Mouse (Mus musculus) heart, adult 2 months (tissue): ENCODE data around the gene Coro2b.

ENCODE experiments used
- CTCF ChIP-seq: fragments of 200-600 bp; IDR thresholded peaks from 2 replicates; pipeline ENCODE4 v1.8.1; 2022; ENCODE audit warnings: antibody characterized with exemption, mild to moderate bottlenecking, moderate library complexity
- POLR2A ChIP-seq: fragments of 200-500 bp; IDR thresholded peaks from 2 replicates; pipeline ENCODE4 v1.6.1; 2011; ENCODE audit warnings: mild to moderate bottlenecking, low read depth, low read length, control low read depth; ENCODE audit not compliant: insufficient read depth

DNA sequence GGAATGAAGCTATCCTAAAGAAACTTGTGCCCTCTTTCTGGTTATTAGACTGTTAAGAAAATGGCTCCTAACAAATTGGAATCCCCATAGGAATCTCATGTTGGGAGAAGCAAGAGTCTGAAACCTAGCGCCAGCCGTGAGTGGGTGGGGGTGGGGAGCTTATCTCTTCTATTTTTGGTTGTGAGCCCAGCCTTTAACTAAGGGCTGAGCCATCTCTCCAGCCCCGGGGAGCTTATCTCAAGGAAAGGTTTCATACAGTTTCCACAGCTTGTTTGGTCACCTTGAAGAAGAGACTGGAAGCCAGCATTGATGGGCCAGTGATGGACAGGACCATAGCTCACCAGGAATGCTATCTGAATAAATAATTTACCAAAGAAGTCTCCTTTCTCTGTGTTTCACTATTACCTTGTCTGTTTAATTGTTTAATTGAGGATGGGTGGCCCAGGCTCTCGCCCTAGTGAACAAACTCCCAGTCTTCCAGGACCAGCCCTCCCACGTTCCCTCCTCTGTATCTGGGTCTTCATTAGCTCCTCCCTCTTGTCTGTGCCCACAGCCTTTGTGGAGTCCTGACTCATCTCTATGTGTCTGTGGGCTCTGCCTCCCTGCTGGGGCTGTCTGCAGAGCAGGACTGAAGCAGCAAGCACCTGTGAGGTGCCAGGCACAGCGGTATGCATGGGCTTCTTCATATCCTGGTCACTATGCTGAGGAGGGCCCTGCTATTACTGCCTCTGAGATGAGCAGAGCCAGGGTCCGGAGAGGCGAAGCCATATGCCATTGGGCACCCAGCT is 85.1 kb downstream of the Coro2b start:
- no peak for TF ChIP-seq POLR2A
- TF ChIP-seq CTCF = no peak
